Mouse (Mus musculus): ENCODE data around the gene Txndc9. TPM values are rescaled to one million over a fixed set of nuclear protein-coding genes. Genes with fewer than 3 reads are reported as not detected.
A peak's percentile ranks its signal among the peaks of the same experiment; 100 is the strongest.

Txndc9 gene
- 56.9 and 63.9 TPM in 2 replicates for polyA plus RNA-seq (2012; ENCODE audit: insufficient read depth, insufficient read length, missing spikeins)

DNA sequence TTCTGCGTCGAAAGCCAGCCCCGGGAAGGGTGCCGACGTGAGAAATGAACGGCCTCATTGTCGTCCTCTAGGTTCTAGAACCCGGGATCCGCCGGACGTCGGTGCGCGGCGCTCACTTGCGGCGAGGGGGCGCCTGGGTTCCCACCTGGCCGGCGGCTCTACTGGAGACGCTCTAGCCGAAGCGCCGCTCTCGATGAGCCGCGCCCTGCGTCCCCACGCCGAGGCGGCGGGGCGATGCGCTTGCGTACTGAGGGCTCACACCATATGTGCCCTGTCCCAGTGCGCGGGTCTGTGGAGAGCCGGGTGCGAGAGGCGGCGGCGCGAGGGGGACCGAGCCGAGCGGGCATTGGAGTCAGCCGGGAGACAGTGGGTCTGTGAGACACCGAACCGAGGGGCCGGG, at the start of gene Txndc9, which contains the start of gene Eif5b:
TSS of gene Txndc9 (minus strand) at position 27 of the 400 bp plus-strand sequence.
TSS of gene Eif5b (plus strand) at position 144 of the 400 bp plus-strand sequence.
- H3K4me1 ChIP-seq (ENCODE audit: control insufficient read depth, insufficient read depth, insufficient read length, low read length) = no peaks in the 10 kb centered on the region
- H3K4me3 ChIP-seq (ENCODE audit: insufficient read depth, low read depth, low read length) = peak within 1 kb of the TSS; percentile 96

DNA sequence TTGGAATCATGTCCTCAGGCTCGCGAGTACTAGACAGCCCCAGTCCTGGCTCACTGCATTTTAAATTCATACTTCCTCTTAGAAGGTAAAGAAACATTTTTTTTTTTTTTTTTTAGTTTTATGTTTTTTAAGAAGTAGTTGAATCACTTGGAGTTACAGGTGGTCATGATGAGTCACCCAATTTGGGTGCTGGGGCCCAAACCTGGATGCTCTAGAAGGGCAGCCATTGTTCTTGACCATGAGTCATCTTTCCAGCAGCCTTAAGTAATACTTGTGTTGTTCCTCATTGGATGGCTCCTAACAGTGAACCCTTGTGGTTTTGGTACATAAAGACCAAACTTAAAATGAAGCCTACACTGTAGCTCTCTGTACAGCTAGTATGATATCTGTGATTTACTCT, 41.2 kb upstream of the Txndc9 start:
- H3K4me1 ChIP-seq (ENCODE audit: control insufficient read depth, insufficient read depth, insufficient read length, low read length) = no peaks in the 10 kb centered on the region
- no peak overlapping the region for H3K4me3 ChIP-seq (ENCODE audit: insufficient read depth, low read depth, low read length)
- H3K27ac ChIP-seq (replicated peaks; ENCODE audit: low read depth, low read length) = no peak overlapping the region

More for the DNA sequence above, at the start of gene Txndc9, which contains the start of gene Eif5b:
- H3K27ac ChIP-seq (replicated peaks; ENCODE audit: low read depth, low read length) = peak within 1 kb of the TSS; percentile 96

DNA sequence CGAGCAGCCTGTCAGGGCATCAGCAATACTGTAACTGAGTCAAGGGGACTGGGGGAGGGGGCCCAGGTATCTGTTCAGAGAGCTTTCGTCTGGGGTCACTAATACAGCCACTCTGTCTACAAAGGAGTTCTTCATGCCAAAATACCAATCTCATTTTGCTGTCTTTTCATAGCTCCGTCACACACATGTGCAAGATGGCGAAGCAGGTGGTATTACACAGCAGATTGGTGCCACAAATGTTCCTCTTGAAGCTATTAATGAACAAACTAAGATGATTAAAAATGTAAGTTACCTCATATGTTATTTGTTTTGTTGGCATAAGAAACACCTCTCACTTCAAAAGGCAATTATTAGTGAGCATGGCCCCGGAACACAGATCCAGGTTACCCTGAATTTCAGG, 39.7 kb upstream of the Txndc9 start:
- Histone ChIP-seq H3K4me1 (ENCODE audit: control insufficient read depth, insufficient read depth, insufficient read length, low read length) (no peaks in the 10 kb centered on the region), H3K27ac (replicated peaks; ENCODE audit: low read depth, low read length) (no peak overlapping the region), H3K4me3 (ENCODE audit: insufficient read depth, low read depth, low read length) (no peak overlapping the region)

DNA sequence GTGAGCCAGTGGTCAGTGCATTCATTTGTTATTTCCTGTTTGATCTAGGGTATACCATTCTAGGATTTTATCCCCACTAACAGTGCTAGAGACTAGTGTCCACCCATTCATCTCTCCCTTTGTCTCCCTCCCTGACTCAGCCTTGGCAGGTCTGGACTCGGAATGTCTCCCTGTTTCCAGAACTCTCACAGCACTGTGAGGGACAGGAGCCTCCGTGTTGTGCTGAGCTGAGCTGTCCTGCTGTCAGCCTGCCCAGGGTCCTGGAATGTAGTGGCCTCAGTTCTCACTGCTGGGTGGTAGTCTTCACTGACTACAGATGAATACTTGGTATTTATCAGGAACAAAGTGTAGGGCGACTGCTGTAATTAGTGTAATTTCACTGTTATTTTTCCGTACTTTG, 37.8 kb upstream of the Txndc9 start:
- Histone ChIP-seq H3K4me1 (ENCODE audit: control insufficient read depth, insufficient read depth, insufficient read length, low read length) (no peaks in the 10 kb centered on the region), H3K4me3 (ENCODE audit: insufficient read depth, low read depth, low read length) (no peak overlapping the region), H3K27ac (replicated peaks; ENCODE audit: low read depth, low read length) (no peak overlapping the region)

GRCm38 (mm10) chr1:38031391-38031790, 33.7 kb upstream of the Txndc9 start:
- no peak overlapping the region for H3K4me3 ChIP-seq (ENCODE audit: insufficient read depth, low read depth, low read length)
- H3K4me1 ChIP-seq (ENCODE audit: control insufficient read depth, insufficient read depth, insufficient read length, low read length) = no peaks in the 10 kb centered on the region
- no peak overlapping the region for H3K27ac ChIP-seq (replicated peaks; ENCODE audit: low read depth, low read length)

DNA sequence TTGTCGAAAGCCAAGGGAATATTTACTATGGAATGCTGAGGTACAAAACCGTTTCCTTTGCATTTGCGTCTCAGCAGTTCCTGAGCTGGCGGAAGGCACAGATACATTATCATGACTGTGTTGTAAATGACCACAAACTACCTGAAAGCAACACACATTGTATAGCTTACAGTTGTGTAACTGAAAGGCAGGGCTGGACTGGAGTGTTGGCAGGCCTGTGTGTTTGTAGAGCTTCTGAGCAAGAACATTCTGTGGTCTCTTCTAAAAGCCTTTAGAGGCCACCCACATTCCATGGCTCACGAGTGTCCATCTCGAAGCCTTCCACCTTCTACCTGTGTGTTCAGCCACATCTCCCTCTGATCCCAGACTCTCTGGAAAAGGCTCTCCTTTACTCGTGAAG, 29.6 kb upstream of the Txndc9 start:
- no peak overlapping the region for H3K4me3 ChIP-seq (ENCODE audit: insufficient read depth, low read depth, low read length)
- H3K27ac ChIP-seq (replicated peaks; ENCODE audit: low read depth, low read length) = no peak overlapping the region

DNA sequence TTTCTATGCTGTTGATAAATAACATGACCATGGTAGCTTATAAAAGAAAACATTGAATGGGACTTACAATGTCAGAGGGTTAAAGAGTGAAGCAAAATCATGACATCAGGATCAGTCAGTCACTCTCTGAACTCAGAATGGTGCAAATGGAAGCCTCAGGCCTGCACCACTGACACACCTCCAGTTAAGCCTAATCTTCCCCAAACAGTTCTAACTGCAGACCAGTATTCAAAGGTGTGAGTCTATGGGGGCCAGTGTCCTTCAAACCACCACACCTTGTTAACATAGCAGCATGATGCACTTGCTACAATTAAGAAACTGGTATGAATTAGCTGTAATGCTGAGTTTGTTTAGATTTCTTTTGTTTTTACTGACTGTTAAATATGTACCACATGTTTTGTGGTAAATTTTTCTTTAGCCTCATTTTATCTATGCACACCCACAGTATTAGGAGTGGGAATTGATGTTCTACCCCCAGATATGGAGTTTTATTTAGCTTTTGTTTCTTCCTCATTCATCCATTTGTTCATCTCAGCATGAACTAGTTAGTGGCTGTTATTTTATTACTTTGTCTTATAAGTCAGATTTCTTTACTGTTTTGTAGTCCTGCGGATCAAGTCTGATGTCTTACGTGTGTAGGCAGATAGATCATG, 17.0 kb upstream of the Txndc9 start:
- no peak overlapping the region for H3K4me3 ChIP-seq (ENCODE audit: insufficient read depth, low read depth, low read length)
- peaks cover 5% of the 10 kb centered on the region; the same call in 1 of the 2 replicates for H3K4me1 ChIP-seq (ENCODE audit: control insufficient read depth, insufficient read depth, insufficient read length, low read length)
- no peak overlapping the region for H3K27ac ChIP-seq (replicated peaks; ENCODE audit: low read depth, low read length)

More for the DNA sequence above, 29.6 kb upstream of the Txndc9 start:
- H3K4me1 ChIP-seq (ENCODE audit: control insufficient read depth, insufficient read depth, insufficient read length, low read length) = no peaks in the 10 kb centered on the region

DNA sequence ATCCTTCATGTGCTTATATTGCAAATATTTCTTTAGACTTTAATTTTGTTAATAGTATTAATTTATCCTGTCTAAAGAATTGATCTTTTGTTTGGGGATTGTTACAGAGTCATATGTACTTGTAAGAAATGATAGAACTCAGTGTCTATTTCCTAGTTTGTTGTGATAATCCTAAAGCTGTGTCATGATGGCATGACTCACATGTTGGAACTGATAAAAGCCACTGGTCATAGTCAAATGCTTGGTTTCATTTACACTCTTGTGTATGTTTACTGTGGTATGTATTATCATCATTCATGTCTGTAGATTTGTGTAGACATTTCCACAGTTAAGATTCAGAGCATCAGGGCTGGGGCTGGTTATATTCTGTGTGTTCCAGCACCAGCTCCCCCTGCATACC, 14.8 kb upstream of the Txndc9 start:
- H3K4me1 ChIP-seq (ENCODE audit: control insufficient read depth, insufficient read depth, insufficient read length, low read length) = peaks cover 8% of the 10 kb centered on the region; the same call in 1 of the 2 replicates
- H3K27ac ChIP-seq (replicated peaks; ENCODE audit: low read depth, low read length) = peak overlapping the region; percentile 5; the same call in 1 of the 2 replicates
- no peak overlapping the region for H3K4me3 ChIP-seq (ENCODE audit: insufficient read depth, low read depth, low read length)

- H3K27ac ChIP-seq (replicated peaks; ENCODE audit: low read depth, low read length) = no peak overlapping the region
- no peak overlapping the region for H3K4me3 ChIP-seq (ENCODE audit: insufficient read depth, low read depth, low read length)
- peaks cover 8% of the 10 kb centered on the region; the same call in 1 of the 2 replicates for H3K4me1 ChIP-seq (ENCODE audit: control insufficient read depth, insufficient read depth, insufficient read length, low read length)
Observed at GRCm38 (mm10) chr1:38012104-38012503, 14.4 kb upstream of the Txndc9 start.

DNA sequence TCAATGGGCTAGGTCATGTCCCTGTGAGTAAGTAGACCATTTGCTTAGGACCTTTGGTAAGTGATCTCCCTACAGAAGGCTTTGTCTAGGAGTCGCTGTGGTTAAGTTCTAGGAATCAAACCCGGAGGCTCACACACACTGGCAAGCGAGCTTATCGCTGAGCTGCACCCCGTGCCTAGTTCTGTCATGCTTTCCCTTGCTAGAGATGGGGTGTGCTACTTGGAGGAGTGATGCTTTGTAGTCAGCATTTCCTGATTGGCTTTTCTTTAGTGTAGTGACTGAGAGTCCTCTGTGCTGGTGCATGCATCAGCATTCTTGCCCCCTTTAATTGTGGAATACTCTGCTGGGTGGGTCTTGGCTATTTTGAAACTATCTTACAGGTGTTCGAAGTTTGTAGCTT, 14.0 kb upstream of the Txndc9 start:
- Histone ChIP-seq H3K4me1 (ENCODE audit: control insufficient read depth, insufficient read depth, insufficient read length, low read length) (peaks cover 8% of the 10 kb centered on the region; the same call in 1 of the 2 replicates), H3K27ac (replicated peaks; ENCODE audit: low read depth, low read length) (no peak overlapping the region), H3K4me3 (ENCODE audit: insufficient read depth, low read depth, low read length) (no peak overlapping the region)

GRCm38 (mm10) chr1:38006741-38007140, 9.0 kb upstream of the Txndc9 start:
- H3K4me3 ChIP-seq (ENCODE audit: insufficient read depth, low read depth, low read length) = no peak overlapping the region
- H3K27ac ChIP-seq (replicated peaks; ENCODE audit: low read depth, low read length) = no peak overlapping the region
- 0 out of 2 replicates have a peak, but pooled peaks cover 3% of the 10 kb centered on the region for H3K4me1 ChIP-seq (ENCODE audit: control insufficient read depth, insufficient read depth, insufficient read length, low read length)

GRCm38 (mm10) chr1:38003046-38003445, 5.4 kb upstream of the Txndc9 start:
- no peak overlapping the region for H3K4me3 ChIP-seq (ENCODE audit: insufficient read depth, low read depth, low read length)
- H3K4me1 ChIP-seq (ENCODE audit: control insufficient read depth, insufficient read depth, insufficient read length, low read length) = no peaks in the 10 kb centered on the region
- H3K27ac ChIP-seq (replicated peaks; ENCODE audit: low read depth, low read length) = no peak overlapping the region

- Histone ChIP-seq H3K4me3 (ENCODE audit: insufficient read depth, low read depth, low read length) (no peak overlapping the region), H3K4me1 (ENCODE audit: control insufficient read depth, insufficient read depth, insufficient read length, low read length) (no peaks in the 10 kb centered on the region), H3K27ac (replicated peaks; ENCODE audit: low read depth, low read length) (no peak overlapping the region)
Observed at GRCm38 (mm10) chr1:38001956-38002355, 4.3 kb upstream of the Txndc9 start.

DNA sequence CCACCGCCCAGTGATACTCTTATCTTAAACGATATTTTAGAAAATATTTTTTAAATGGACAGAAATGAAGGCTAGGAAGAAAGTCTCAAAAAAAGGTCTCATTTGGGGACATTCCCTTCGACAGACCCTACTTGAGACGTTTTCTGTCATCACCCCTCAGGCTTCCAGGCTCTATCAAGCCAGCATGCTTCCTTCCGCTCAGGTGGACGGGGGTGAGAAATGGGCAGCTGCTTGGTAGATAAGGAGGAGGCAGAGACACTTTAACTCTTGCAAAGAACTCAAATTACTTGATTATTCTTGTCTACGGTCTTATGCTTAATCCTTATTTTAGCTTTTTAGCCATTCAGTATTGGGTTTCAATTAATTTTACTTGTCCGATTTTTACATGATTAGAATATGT, 3.2 kb upstream of the Txndc9 start:
- no peak overlapping the region for H3K27ac ChIP-seq (replicated peaks; ENCODE audit: low read depth, low read length)
- H3K4me3 ChIP-seq (ENCODE audit: insufficient read depth, low read depth, low read length) = no peak overlapping the region
- H3K4me1 ChIP-seq (ENCODE audit: control insufficient read depth, insufficient read depth, insufficient read length, low read length) = no peaks in the 10 kb centered on the region

DNA sequence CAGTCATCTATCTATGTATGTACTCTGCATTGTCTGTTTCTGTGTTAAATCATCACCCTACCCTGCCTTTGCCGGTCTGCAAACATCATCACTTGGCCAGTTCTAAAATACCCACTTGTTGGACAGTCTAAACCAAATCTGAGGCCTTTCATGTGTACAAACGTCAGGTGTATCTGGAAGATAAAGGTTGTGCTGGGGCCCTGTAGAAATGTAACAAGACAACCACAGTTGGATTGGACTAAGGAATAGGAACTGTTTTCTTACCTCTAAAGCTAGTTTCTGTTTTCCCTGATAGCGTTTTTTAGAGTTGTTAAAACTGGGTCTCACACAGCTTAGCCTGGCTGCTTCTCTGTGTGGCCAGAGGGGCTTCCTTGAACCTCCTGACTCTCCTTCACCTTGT, 1.9 kb upstream of the Txndc9 start:
- H3K27ac ChIP-seq (replicated peaks; ENCODE audit: low read depth, low read length) = no peak overlapping the region
- no peak overlapping the region for H3K4me3 ChIP-seq (ENCODE audit: insufficient read depth, low read depth, low read length)
- H3K4me1 ChIP-seq (ENCODE audit: control insufficient read depth, insufficient read depth, insufficient read length, low read length) = no peaks in the 10 kb centered on the region
